Comparison of ENCODE assay signal across 16 mouse cellular contexts in the genomic region with DNA sequence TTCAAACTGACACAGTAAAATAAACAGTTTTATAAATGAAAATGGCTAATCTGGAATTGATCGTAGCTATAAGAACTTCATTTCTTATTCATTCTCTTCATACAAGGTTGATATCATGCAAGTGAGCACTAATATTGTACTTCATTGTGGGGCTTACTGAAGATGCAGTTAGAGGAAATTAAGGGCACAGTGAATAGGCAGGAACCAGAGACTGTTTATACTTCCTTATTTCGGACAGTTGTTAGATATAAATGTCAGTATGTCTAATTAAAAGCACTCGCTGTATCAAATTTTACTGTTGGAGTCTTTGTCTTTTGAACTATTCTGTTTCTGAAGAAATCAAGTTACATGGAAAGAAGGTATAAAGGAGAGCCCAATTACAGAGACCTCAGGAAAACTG.
A peak's percentile ranks its signal among the peaks of the same experiment; 100 is the strongest.
DNase-seq lines count a peak whose midpoint lies in the region; ATAC-seq lines count a peak whose summit lies in the region.
"Had no signal": no experiment of that assay in that cellular context is flagged by ENCODE, and none has a peak within 500 bp of the region (broad histone marks: within the 10 kb centered on the region; RNA-seq: fewer than 3 reads in every experiment).

No protein-coding gene starts in this region.

- H3K4me1 ChIP-seq in heart, embryonic 15.5 days (replicated peaks), result peaks cover 23% of the 10 kb centered on the region

- 70% methylated on average over 3 of the region's 3 CpGs for WGBS in heart, embryonic 15.5 days

- no peaks in the 10 kb centered on the region for H3K27me3 ChIP-seq in heart, embryonic 15.5 days
- H3K27me3 ChIP-seq: embryonic facial prominence, embryonic 13.5 days; forebrain, embryonic 12.5 days; heart, embryonic 12.5 days; hindbrain, embryonic 13.5 days had no signal

- no peak overlapping the region for H3K4me2 ChIP-seq in heart, embryonic 15.5 days
- H3K4me2 ChIP-seq: embryonic facial prominence, embryonic 13.5 days; forebrain, embryonic 12.5 days; hindbrain, embryonic 13.5 days had no signal

- no peaks in the 10 kb centered on the region for H3K36me3 ChIP-seq in heart, embryonic 15.5 days
- H3K36me3 ChIP-seq: embryonic facial prominence, embryonic 13.5 days; forebrain, embryonic 12.5 days; heart, embryonic 12.5 days; hindbrain, embryonic 13.5 days had no signal

- H3K9ac ChIP-seq in heart, embryonic 15.5 days, result no peak overlapping the region
- H3K9ac ChIP-seq: embryonic facial prominence, embryonic 13.5 days; forebrain, embryonic 12.5 days; heart, embryonic 12.5 days; hindbrain, embryonic 13.5 days had no signal

- no peaks in the 10 kb centered on the region for H3K9me3 ChIP-seq in heart, embryonic 15.5 days (replicated peaks)
- H3K9me3 ChIP-seq: embryonic facial prominence, embryonic 13.5 days; forebrain, embryonic 12.5 days; heart, embryonic 12.5 days; hindbrain, embryonic 13.5 days had no signal

- no peak for DNase-seq in heart, adult 9 months (ENCODE audit: low spot score in 2 of 2)
- DNase-seq in MEL-GATA-1-ER (ENCODE audit: extremely low read depth, low read depth), result peak; percentile 6
- DNase-seq: cerebellum, adult 11 months; cerebellum, adult 8-10 months; cerebellum, postnatal 14 days; gastrocnemius, postnatal 10 days had no signal

- H3K4me3 ChIP-seq in heart, embryonic 15.5 days, result no peak overlapping the region
- H3K4me3 ChIP-seq: embryonic facial prominence, embryonic 13.5 days; forebrain, embryonic 12.5 days; heart, embryonic 12.5 days; hindbrain, embryonic 13.5 days had no signal

- ATAC-seq in heart, embryonic 15.5 days (replicated peaks; ENCODE audit: insufficient number of reproducible peaks, insufficient read depth, low FRiP score, low read depth), result no peak
- peak; percentile 69 for ATAC-seq in common myeloid progenitor, adult 5-6 weeks (replicated peaks; ENCODE audit: low read depth, poor library complexity, severe bottlenecking)
- ATAC-seq in megakaryocyte progenitor cell, adult 5-6 weeks (replicated peaks; ENCODE audit: poor library complexity), result peak; percentile 49; the same call in 1 of the 2 replicates
- ATAC-seq in cerebellum, adult (ENCODE audit: insufficient number of reproducible peaks, low FRiP score, low TSS enrichment), result no peak
- ATAC-seq: forebrain, embryonic 16.5 days had no signal

- H3K27ac ChIP-seq in heart, embryonic 15.5 days, result peak overlapping the region; percentile 82
- H3K27ac ChIP-seq: embryonic facial prominence, embryonic 13.5 days; forebrain, embryonic 12.5 days; hindbrain, embryonic 13.5 days; hindbrain, postnatal 0 days had no signal

Comparison
In these comparisons a context has a peak if more than half of its experiments do, and no peak if none do; other contexts are left out.
1. ATAC-seq: peak in common myeloid progenitor, adult 5-6 weeks (single experiment) and megakaryocyte progenitor cell, adult 5-6 weeks (single experiment); none in heart, embryonic 15.5 days (single experiment) and cerebellum, adult (single experiment).